Mouse (Mus musculus): ENCODE data around the gene Hspb7. TPM values are rescaled to one million over a fixed set of nuclear protein-coding genes. Genes with fewer than 3 reads are reported as not detected.

Gene Hspb7
- polyA plus RNA-seq, 1 experiment from 2014 or later, result 5.6 TPM

DNA sequence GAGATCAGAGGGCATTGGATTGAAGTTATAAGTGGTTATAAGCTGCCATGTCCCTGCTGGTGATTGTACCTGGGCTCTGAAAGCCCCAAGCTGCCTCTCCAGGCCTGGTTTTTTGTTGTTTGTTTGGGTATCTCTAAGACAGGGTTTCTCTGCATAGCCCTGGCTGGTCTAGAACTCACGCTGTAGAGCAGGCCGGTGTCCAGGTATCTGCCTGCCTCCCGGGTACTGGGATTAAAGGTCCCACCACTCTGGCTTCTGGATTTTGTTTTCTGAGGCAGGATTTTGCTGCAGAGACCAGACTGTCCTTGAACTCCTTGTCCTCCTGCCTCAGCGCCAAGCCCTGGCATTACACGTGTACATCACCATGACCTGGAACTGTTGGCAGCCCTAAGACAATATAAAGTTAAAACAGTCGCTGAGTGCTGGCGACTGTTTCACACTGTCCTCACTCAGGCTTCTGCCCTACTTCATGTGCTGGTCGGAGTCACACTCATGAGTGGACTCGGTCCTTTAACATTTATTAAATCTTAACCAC lies 31.4 kb downstream of the Hspb7 start:
- H3K36me3 ChIP-seq (ENCODE audit: control insufficient read depth, insufficient read depth, low read length), result no peaks in the 10 kb centered on the region; the same call in 1 of the 2 replicates
- H3K4me3 ChIP-seq (replicated peaks; ENCODE audit: low read length), result no peak overlapping the region
- H3K4me2 ChIP-seq (ENCODE audit: low read depth, low read length), result no peak overlapping the region
- H3K27me3 ChIP-seq (ENCODE audit: control insufficient read depth, insufficient read depth, low read length), result no peaks in the 10 kb centered on the region
- peaks cover 17% of the 10 kb centered on the region for H3K4me1 ChIP-seq (ENCODE audit: control insufficient read depth, insufficient read depth, low read length)
- H3K9me3 ChIP-seq (replicated peaks; ENCODE audit: control insufficient read depth, low read length), result no peaks in the 10 kb centered on the region
- no peak overlapping the region for H3K27ac ChIP-seq (ENCODE audit: low read length)
- ATAC-seq (ENCODE audit: insufficient read depth, low FRiP score), result no peak
- 89% methylated on average over 9 of the region's 9 CpGs for WGBS
- no peak overlapping the region for H3K9ac ChIP-seq (ENCODE audit: low read length)

- no peak overlapping the region for H3K4me3 ChIP-seq (replicated peaks; ENCODE audit: low read length)
- peak overlapping the region; percentile 76 for H3K27ac ChIP-seq (ENCODE audit: low read length)
- H3K4me2 ChIP-seq (ENCODE audit: low read depth, low read length), result no peak overlapping the region
- peak overlapping the region; percentile 47; the same call in 1 of the 2 replicates for H3K9ac ChIP-seq (ENCODE audit: low read length)
- H3K4me1 ChIP-seq (ENCODE audit: control insufficient read depth, insufficient read depth, low read length), result peaks cover 26% of the 10 kb centered on the region
- 56% methylated on average over 14 of the region's 14 CpGs for WGBS
- no peaks in the 10 kb centered on the region; the same call in 1 of the 2 replicates for H3K36me3 ChIP-seq (ENCODE audit: control insufficient read depth, insufficient read depth, low read length)
- ATAC-seq (ENCODE audit: insufficient read depth, low FRiP score), result no peak
- no peaks in the 10 kb centered on the region for H3K9me3 ChIP-seq (replicated peaks; ENCODE audit: control insufficient read depth, low read length)
- H3K27me3 ChIP-seq (ENCODE audit: control insufficient read depth, insufficient read depth, low read length), result no peaks in the 10 kb centered on the region
Measured at GRCm38 (mm10) chr4:141454581-141455350, 34.2 kb downstream of the Hspb7 start.

DNA sequence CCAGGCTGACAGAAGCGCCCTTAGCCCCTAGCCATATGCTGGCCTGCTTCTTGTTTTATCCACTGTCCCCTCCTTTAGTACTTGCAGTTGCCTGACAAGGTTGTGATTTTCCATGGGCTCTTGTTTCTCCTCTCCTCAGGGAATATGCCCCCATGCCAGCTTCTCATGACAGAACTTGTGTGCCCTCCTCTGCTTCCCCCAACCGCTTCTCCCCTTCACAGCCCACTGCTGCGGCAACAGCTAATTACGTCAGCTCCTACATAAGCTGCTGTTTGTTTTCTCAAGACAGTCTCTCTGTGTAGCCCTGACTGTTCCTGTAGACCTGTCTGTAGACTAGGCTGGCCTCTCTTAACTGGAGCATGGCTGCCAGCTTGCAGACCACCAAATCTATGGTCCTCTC lies 34.9 kb downstream of the Hspb7 start:
- Histone ChIP-seq H3K27me3 (ENCODE audit: control insufficient read depth, insufficient read depth, low read length) (no peaks in the 10 kb centered on the region), H3K9ac (ENCODE audit: low read length) (no peak overlapping the region), H3K4me2 (ENCODE audit: low read depth, low read length) (no peak overlapping the region), H3K4me1 (ENCODE audit: control insufficient read depth, insufficient read depth, low read length) (peaks cover 27% of the 10 kb centered on the region), H3K9me3 (replicated peaks; ENCODE audit: control insufficient read depth, low read length) (no peaks in the 10 kb centered on the region), H3K36me3 (ENCODE audit: control insufficient read depth, insufficient read depth, low read length) (no peaks in the 10 kb centered on the region; the same call in 1 of the 2 replicates), H3K27ac (ENCODE audit: low read length) (peak overlapping the region; percentile 76), H3K4me3 (replicated peaks; ENCODE audit: low read length) (no peak overlapping the region)
- WGBS, result 72% methylated on average over 4 of the region's 4 CpGs
- no peak for ATAC-seq (ENCODE audit: insufficient read depth, low FRiP score)

DNA sequence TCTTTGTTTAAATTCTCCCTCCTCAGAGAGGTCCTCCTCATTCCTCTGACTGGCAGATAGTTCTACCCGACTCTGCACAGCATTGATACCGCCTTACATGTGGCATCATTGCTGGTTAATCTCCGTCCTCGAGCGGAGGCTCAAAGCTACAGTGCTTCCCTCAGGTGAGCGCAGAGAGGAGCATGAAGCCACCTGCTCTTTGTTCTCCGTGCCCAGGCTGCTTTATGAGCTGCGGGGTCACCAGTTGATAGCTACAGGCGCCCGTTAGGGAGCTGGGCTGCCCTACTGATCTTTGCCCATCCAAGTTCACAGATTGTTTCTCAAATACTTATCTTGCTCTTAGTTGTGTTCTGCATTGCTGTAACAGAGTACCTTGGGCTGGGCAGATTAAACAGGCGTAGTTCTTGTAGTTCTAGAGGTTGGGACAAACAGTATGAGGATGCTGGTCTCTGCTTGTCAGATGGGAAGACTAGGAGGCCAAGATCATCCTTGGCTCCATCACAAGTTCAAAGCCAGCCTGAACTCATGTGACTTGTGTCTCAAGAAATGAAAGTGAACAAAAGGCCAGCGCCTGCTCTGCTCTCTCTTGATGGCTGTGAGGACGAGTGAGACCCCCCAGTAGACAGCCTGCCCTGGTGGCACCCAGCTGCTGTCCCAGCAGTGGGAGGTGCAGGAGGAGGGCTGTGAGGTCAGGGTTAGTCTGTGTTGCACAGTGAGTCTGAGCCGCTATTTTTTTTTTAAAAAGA lies 35.8 kb downstream of the Hspb7 start:
- H3K27ac ChIP-seq (ENCODE audit: low read length), result peak overlapping the region; percentile 76; the same call in 1 of the 2 replicates
- no peak for ATAC-seq (ENCODE audit: insufficient read depth, low FRiP score)
- no peaks in the 10 kb centered on the region for H3K9me3 ChIP-seq (replicated peaks; ENCODE audit: control insufficient read depth, low read length)
- no peak overlapping the region for H3K9ac ChIP-seq (ENCODE audit: low read length)
- H3K4me2 ChIP-seq (ENCODE audit: low read depth, low read length), result no peak overlapping the region
- 91% methylated on average over 14 of the region's 14 CpGs for WGBS
- no peaks in the 10 kb centered on the region for H3K27me3 ChIP-seq (ENCODE audit: control insufficient read depth, insufficient read depth, low read length)
- no peaks in the 10 kb centered on the region; the same call in 1 of the 2 replicates for H3K36me3 ChIP-seq (ENCODE audit: control insufficient read depth, insufficient read depth, low read length)
- no peak overlapping the region for H3K4me3 ChIP-seq (replicated peaks; ENCODE audit: low read length)
- H3K4me1 ChIP-seq (ENCODE audit: control insufficient read depth, insufficient read depth, low read length), result peaks cover 36% of the 10 kb centered on the region

DNA sequence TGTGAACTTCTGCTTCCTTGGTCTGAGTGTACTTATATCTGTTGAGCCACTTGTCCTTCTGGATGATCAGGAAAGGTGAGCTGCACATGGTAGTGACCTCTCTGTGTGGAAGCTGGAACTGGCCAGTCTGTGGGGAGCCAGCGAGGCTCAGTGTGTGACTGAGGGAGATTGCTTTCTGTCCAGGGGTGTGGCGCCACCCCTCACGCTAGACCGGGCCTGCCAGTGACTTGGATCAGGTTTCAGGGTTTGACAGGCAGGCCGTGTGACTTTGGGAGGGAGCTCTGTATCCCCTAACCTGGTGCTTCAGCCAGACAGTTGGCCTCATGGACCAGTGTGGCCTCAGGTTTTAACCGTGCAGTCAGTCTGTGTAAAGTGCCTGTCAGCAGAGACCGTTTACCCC lies 37.7 kb downstream of the Hspb7 start:
- H3K9me3 ChIP-seq (replicated peaks; ENCODE audit: control insufficient read depth, low read length), result no peaks in the 10 kb centered on the region
- H3K4me2 ChIP-seq (ENCODE audit: low read depth, low read length), result no peak overlapping the region
- H3K36me3 ChIP-seq (ENCODE audit: control insufficient read depth, insufficient read depth, low read length), result no peaks in the 10 kb centered on the region
- peak overlapping the region; percentile 87 for H3K27ac ChIP-seq (ENCODE audit: low read length)
- H3K4me1 ChIP-seq (ENCODE audit: control insufficient read depth, insufficient read depth, low read length), result peaks cover 36% of the 10 kb centered on the region
- ATAC-seq (ENCODE audit: insufficient read depth, low FRiP score), result peak; percentile 58; the same call in 1 of the 2 replicates
- no peaks in the 10 kb centered on the region for H3K27me3 ChIP-seq (ENCODE audit: control insufficient read depth, insufficient read depth, low read length)
- H3K4me3 ChIP-seq (replicated peaks; ENCODE audit: low read length), result no peak overlapping the region
- WGBS, result 11% methylated on average over 7 of the region's 7 CpGs
- peak overlapping the region; percentile 13; the same call in 1 of the 2 replicates for H3K9ac ChIP-seq (ENCODE audit: low read length)

GRCm38 (mm10) chr4:141458888-141459287 lies 38.3 kb downstream of the Hspb7 start:
- ATAC-seq (ENCODE audit: insufficient read depth, low FRiP score), result peak; percentile 37; the same call in 1 of the 2 replicates
- WGBS, result 54% methylated on average over 3 of the region's 3 CpGs
- H3K9ac ChIP-seq (ENCODE audit: low read length), result peak overlapping the region; percentile 13; the same call in 1 of the 2 replicates
- no peak overlapping the region for H3K4me2 ChIP-seq (ENCODE audit: low read depth, low read length)
- peak overlapping the region; percentile 87 for H3K27ac ChIP-seq (ENCODE audit: low read length)
- no peak overlapping the region for H3K4me3 ChIP-seq (replicated peaks; ENCODE audit: low read length)
- no peaks in the 10 kb centered on the region for H3K27me3 ChIP-seq (ENCODE audit: control insufficient read depth, insufficient read depth, low read length)
- H3K36me3 ChIP-seq (ENCODE audit: control insufficient read depth, insufficient read depth, low read length), result peaks cover 3% of the 10 kb centered on the region
- peaks cover 36% of the 10 kb centered on the region for H3K4me1 ChIP-seq (ENCODE audit: control insufficient read depth, insufficient read depth, low read length)
- no peaks in the 10 kb centered on the region for H3K9me3 ChIP-seq (replicated peaks; ENCODE audit: control insufficient read depth, low read length)

GRCm38 (mm10) chr4:141459766-141460165 lies 39.2 kb downstream of the Hspb7 start:
- H3K36me3 ChIP-seq (ENCODE audit: control insufficient read depth, insufficient read depth, low read length), result peaks cover 10% of the 10 kb centered on the region
- peaks cover 31% of the 10 kb centered on the region for H3K4me1 ChIP-seq (ENCODE audit: control insufficient read depth, insufficient read depth, low read length)
- H3K4me2 ChIP-seq (ENCODE audit: low read depth, low read length), result no peak overlapping the region
- ATAC-seq (ENCODE audit: insufficient read depth, low FRiP score), result no peak
- WGBS, result 88% methylated on average over 9 of the region's 9 CpGs
- H3K4me3 ChIP-seq (replicated peaks; ENCODE audit: low read length), result no peak overlapping the region
- no peak overlapping the region for H3K9ac ChIP-seq (ENCODE audit: low read length)
- H3K27ac ChIP-seq (ENCODE audit: low read length), result peak overlapping the region; percentile 87
- H3K27me3 ChIP-seq (ENCODE audit: control insufficient read depth, insufficient read depth, low read length), result no peaks in the 10 kb centered on the region
- no peaks in the 10 kb centered on the region for H3K9me3 ChIP-seq (replicated peaks; ENCODE audit: control insufficient read depth, low read length)

DNA sequence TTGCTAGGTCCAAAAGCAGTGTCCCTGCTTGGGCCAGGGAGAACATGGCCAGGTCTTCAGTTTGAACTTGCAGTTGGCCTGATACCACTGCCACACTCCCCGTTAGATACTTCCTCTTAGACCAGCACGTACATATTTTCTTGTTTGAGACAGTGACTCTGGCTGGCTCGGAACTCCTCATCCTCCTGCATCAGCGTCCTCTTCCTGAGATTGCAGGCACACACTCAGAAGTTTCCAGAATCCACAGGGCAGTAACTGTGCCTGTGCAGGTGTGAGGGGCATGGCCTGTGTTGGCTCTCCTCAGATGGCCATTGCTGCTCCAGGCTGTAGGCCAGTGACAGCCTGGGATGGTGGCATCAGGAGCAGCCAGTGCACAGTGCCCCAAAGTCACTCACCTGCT lies 39.9 kb downstream of the Hspb7 start:
- 0 out of 2 replicates have a peak overlapping the region, but pooled peaks have one; percentile 8 for H3K27ac ChIP-seq (ENCODE audit: low read length)
- H3K27me3 ChIP-seq (ENCODE audit: control insufficient read depth, insufficient read depth, low read length), result no peaks in the 10 kb centered on the region
- H3K36me3 ChIP-seq (ENCODE audit: control insufficient read depth, insufficient read depth, low read length), result peaks cover 16% of the 10 kb centered on the region
- no peak overlapping the region for H3K4me3 ChIP-seq (replicated peaks; ENCODE audit: low read length)
- no peak overlapping the region for H3K4me2 ChIP-seq (ENCODE audit: low read depth, low read length)
- H3K9ac ChIP-seq (ENCODE audit: low read length), result no peak overlapping the region
- WGBS, result 84% methylated on average over 4 of the region's 4 CpGs
- no peaks in the 10 kb centered on the region for H3K9me3 ChIP-seq (replicated peaks; ENCODE audit: control insufficient read depth, low read length)
- ATAC-seq (ENCODE audit: insufficient read depth, low FRiP score), result no peak
- peaks cover 24% of the 10 kb centered on the region for H3K4me1 ChIP-seq (ENCODE audit: control insufficient read depth, insufficient read depth, low read length)
